Comparison of ENCODE assay signal across 13 mouse cellular contexts in the genomic region with DNA sequence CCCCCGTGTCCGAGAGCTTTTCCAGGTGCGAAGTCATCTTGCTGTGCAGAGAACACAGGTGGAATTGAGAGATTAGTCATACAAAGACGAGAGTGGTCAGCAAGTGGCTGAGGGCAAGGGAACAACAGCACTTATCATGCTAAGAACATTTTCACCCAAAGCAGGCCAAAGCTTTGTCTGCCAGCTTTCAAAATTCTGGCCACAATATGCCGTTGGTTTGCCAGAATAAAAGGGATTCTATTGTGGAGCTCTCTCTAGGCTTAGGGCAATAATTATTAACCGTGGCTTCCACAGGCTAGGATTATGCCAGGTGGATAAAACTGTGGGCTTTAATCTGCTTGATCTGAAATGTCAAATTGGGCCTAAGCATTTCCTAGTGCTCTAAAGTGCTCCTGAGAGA.
"Had no signal": no experiment of that assay in that cellular context is flagged by ENCODE, and none has a peak within 500 bp of the region (broad histone marks: within the 10 kb centered on the region; RNA-seq: fewer than 3 reads in every experiment).

No protein-coding gene starts in this region.

- H3K27ac ChIP-seq: limb, embryonic 13.5 days; liver, embryonic 14.5 days; midbrain, embryonic 13.5 days; neural tube, embryonic 15.5 days had no signal

- DNase-seq: kidney, postnatal 14 days; layer of hippocampus, postnatal 36 days; lung, adult 18-20 months; right cerebral cortex, adult 18-20 months; right cerebral cortex, postnatal 4 days; spleen, adult 18-20 months; thymus, adult 18-20 months; thymus, postnatal 14 days had no signal

- H3K36me3 ChIP-seq: limb, embryonic 13.5 days; midbrain, embryonic 13.5 days; neural tube, embryonic 15.5 days had no signal

- ATAC-seq: midbrain, embryonic 13.5 days had no signal

- H3K4me1 ChIP-seq: limb, embryonic 13.5 days; midbrain, embryonic 13.5 days; neural tube, embryonic 15.5 days had no signal

- H3K9ac ChIP-seq: limb, embryonic 13.5 days; liver, embryonic 14.5 days; midbrain, embryonic 13.5 days; neural tube, embryonic 15.5 days had no signal

- H3K4me3 ChIP-seq: limb, embryonic 13.5 days; midbrain, embryonic 13.5 days; myocyte; neural tube, embryonic 15.5 days had no signal

- H3K27me3 ChIP-seq: limb, embryonic 13.5 days; midbrain, embryonic 13.5 days; neural tube, embryonic 15.5 days had no signal

- H3K9me3 ChIP-seq: limb, embryonic 13.5 days; midbrain, embryonic 13.5 days; neural tube, embryonic 15.5 days had no signal

- H3K4me2 ChIP-seq: limb, embryonic 13.5 days; midbrain, embryonic 13.5 days; neural tube, embryonic 15.5 days had no signal
